Mouse (Mus musculus) heart, adult 2 months (tissue): Measurements from ENCODE around the gene Fgfr2.

Experiments
- CTCF ChIP-seq: fragments of 200-600 bp; IDR thresholded peaks from 2 replicates; pipeline ENCODE4 v1.8.1; 2022; ENCODE audit warnings: antibody characterized with exemption, mild to moderate bottlenecking, moderate library complexity
- EP300 ChIP-seq: fragments of 200-500 bp; IDR thresholded peaks from 2 replicates; pipeline ENCODE4 v1.6.1; 2011; ENCODE audit warnings: low read depth, low read length, control low read depth; ENCODE audit not compliant: insufficient read depth
- POLR2A ChIP-seq: fragments of 200-500 bp; IDR thresholded peaks from 2 replicates; pipeline ENCODE4 v1.6.1; 2011; ENCODE audit warnings: mild to moderate bottlenecking, low read depth, low read length, control low read depth; ENCODE audit not compliant: insufficient read depth

GRCm38 (mm10) chr7:133072535-133072934 lies 50.6 kb downstream of the Fgfr2 start:
- no peak for TF ChIP-seq EP300
- TF ChIP-seq POLR2A, result no peak
- no peak for TF ChIP-seq CTCF
